Mouse (Mus musculus) stomach, embryonic 16.5 days (tissue): ENCODE measurements around the gene Kat6b. TPM values are rescaled to one million over a fixed set of nuclear protein-coding genes. Genes with fewer than 3 reads are reported as not detected.

Source experiments
- ATAC-seq: fragments of 200-750 bp; cut with Nextera tagmentation; 2 replicates; pipeline ENCODE4 v1.8.0; 2017; ENCODE audit warnings: moderate number of reproducible peaks, moderate TSS enrichment; ENCODE audit not compliant: insufficient read depth, low FRiP score
- H3K27ac ChIP-seq: fragments of 300-500 bp; sonication (generic); 2 replicates; pipeline ENCODE4 v1.5.1; 2014; ENCODE audit warnings: low read length
- H3K27me3 ChIP-seq: fragments of 300-500 bp; sonication (generic); 2 replicates; pipeline ENCODE4 v1.6.1; 2014; ENCODE audit warnings: low read length, control low read depth, mixed read lengths; ENCODE audit not compliant: control insufficient read depth, insufficient read depth
- H3K36me3 ChIP-seq: fragments of 300-500 bp; sonication (generic); 2 replicates; pipeline ENCODE4 v1.6.1; 2014; ENCODE audit warnings: low read length; ENCODE audit not compliant: control insufficient read depth, insufficient read depth
- H3K4me1 ChIP-seq: fragments of 300-500 bp; sonication (generic); 2 replicates; pipeline ENCODE4 v1.6.1; 2014; ENCODE audit warnings: low read length, control low read depth, mixed read lengths; ENCODE audit not compliant: control insufficient read depth, insufficient read depth
- H3K4me2 ChIP-seq: fragments of 300-500 bp; sonication (generic); 2 replicates; pipeline ENCODE4 v1.6.1; 2014; ENCODE audit warnings: low read depth, low read length, mixed read lengths
- H3K4me3 ChIP-seq: fragments of 300-500 bp; sonication (generic); replicated peaks from 2 replicates; pipeline ENCODE4 v1.5.1; 2014; ENCODE audit warnings: mild to moderate bottlenecking, low read length
- H3K9ac ChIP-seq: fragments of 300-500 bp; sonication (generic); 2 replicates; pipeline ENCODE4 v1.6.1; 2014; ENCODE audit warnings: low read length
- H3K9me3 ChIP-seq: fragments of 300-500 bp; sonication (generic); replicated peaks from 2 replicates; pipeline ENCODE4 v1.6.1; 2016; ENCODE audit warnings: low read length, control low read depth; ENCODE audit not compliant: control insufficient read depth
- WGBS: fragments of 180-500 bp; shearing (Covaris S2); extraction: QIAGEN DNeasy Blood & Tissue Kit; methylation state at CpG from one replicate; pipeline ENCODE4 v1.1.7; 2014; 5-methylcytosine and 5-hydroxymethylcytosine counted together
- polyA plus RNA-seq: library from polyadenylated mRNA; unstranded; fragments of >200 nt; fragmentation: Nextera tagmentation; extraction: Ambion mirVana; gene quantifications from 2 replicates; pipeline ENCODE4 v1.2.1, GENCODE M21; 2015

Kat6b gene
- 12.5 TPM in 2 replicates for polyA plus RNA-seq

DNA sequence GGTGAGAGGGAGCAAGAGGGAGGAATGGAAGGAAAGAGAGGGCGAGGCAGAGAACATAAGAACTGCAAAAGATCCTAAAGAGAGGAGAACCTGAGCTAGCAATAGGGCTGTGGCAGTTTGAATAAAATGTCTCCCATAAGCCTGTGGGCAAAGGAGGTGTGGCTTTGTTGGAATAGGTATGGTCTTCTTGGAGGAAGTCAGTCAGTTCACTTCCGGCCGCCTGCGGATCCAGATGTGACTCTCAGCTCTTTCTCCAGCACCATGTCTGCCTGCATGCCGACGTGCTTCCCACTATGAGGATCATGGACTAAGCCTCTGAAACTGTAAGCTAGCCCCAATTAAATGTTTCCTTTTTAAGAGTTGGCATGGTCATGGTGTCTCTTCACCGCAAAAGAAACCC lies at the start of gene Kat6b:
Gene Kat6b, plus strand, starts transcription at position 204 of the 400 bp plus-strand sequence.
- 91% methylated on average over 7 of the region's 7 CpGs for WGBS
- Histone ChIP-seq H3K9ac (no peak within 1 kb of the TSS), H3K27me3 (no peaks in the 10 kb centered on the region), H3K4me2 (no peak within 1 kb of the TSS), H3K4me1 (no peaks in the 10 kb centered on the region), H3K9me3 (no peaks in the 10 kb centered on the region), H3K4me3 (no peak within 1 kb of the TSS), H3K27ac (no peak within 1 kb of the TSS), H3K36me3 (no peaks in the 10 kb centered on the region)
- no peak for ATAC-seq

DNA sequence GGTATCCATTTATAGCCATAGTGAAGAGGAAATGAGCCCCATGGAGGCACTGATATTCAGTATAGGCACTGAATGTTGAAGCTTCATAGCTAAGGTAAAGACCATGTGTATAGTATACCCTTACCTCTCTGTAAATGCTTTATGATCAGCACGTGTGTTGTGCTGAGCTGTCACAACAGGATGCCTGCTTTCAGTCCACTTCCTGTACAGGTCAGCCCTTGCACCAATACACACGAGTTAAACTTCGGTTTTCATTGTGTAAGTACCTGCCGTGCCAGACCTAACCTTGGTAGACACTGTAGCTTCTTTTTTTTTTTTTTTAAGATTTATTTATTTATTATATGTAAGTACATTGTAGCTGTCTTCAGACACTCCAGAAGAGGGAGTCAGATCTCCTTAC lies 47.8 kb upstream of the Kat6b start:
- Histone ChIP-seq H3K4me2 (no peak overlapping the region), H3K9ac (no peak overlapping the region), H3K9me3 (no peaks in the 10 kb centered on the region), H3K27ac (no peak overlapping the region), H3K36me3 (no peaks in the 10 kb centered on the region), H3K4me3 (no peak overlapping the region), H3K27me3 (no peaks in the 10 kb centered on the region), H3K4me1 (peaks cover 4% of the 10 kb centered on the region; the same call in 1 of the 2 replicates)
- no peak for ATAC-seq
- WGBS, result 77% methylated on average over 4 of the region's 4 CpGs

DNA sequence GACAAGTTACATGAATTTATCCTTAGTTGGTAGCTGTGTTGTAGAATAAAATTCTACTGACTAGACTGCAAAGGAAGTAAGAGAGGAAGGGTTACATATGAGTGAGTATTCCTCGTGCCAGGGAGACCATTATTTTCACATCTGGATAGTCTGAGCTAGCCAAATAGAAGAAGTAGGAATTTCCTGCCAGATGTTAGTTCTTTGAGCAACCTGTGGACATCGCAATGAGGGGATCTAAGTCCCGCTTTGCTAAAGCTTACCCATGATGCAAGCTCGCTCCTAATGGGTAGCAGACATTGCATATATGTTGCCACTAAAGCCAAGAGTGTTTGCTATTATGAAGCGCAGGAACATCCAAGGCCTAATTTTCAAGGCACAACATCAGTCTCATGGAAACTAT lies 47.2 kb upstream of the Kat6b start:
- no peak overlapping the region for H3K9ac ChIP-seq
- H3K27ac ChIP-seq, result no peak overlapping the region
- no peaks in the 10 kb centered on the region for H3K9me3 ChIP-seq
- H3K4me2 ChIP-seq, result no peak overlapping the region
- peaks cover 4% of the 10 kb centered on the region; the same call in 1 of the 2 replicates for H3K4me1 ChIP-seq
- no peak overlapping the region for H3K4me3 ChIP-seq
- no peaks in the 10 kb centered on the region for H3K27me3 ChIP-seq
- WGBS, result 63% methylated on average over 5 of the region's 5 CpGs
- no peak for ATAC-seq
- H3K36me3 ChIP-seq, result no peaks in the 10 kb centered on the region

- ATAC-seq, result no peak
- H3K4me1 ChIP-seq, result peaks cover 8% of the 10 kb centered on the region
- no peaks in the 10 kb centered on the region for H3K9me3 ChIP-seq
- H3K27ac ChIP-seq, result no peak overlapping the region
- H3K9ac ChIP-seq, result no peak overlapping the region
- no peak overlapping the region for H3K4me3 ChIP-seq
- no peaks in the 10 kb centered on the region for H3K36me3 ChIP-seq
- no peak overlapping the region for H3K4me2 ChIP-seq
- 39% methylated on average over 9 of the region's 9 CpGs for WGBS
- no peaks in the 10 kb centered on the region for H3K27me3 ChIP-seq
These were observed 46.5 kb upstream of the Kat6b start for GRCm38 (mm10) chr14:21434686-21435085.

GRCm38 (mm10) chr14:21439785-21440184 lies 41.4 kb upstream of the Kat6b start:
- peak; percentile 44; the same call in 1 of the 2 replicates for ATAC-seq

GRCm38 (mm10) chr14:21440526-21440925 lies 40.7 kb upstream of the Kat6b start:
- peaks cover 15% of the 10 kb centered on the region for H3K4me1 ChIP-seq
- no peak for ATAC-seq
- H3K9me3 ChIP-seq, result no peaks in the 10 kb centered on the region
- WGBS, result 90% methylated on average over 2 of the region's 2 CpGs
- H3K4me3 ChIP-seq, result no peak overlapping the region
- H3K4me2 ChIP-seq, result no peak overlapping the region
- H3K27ac ChIP-seq, result no peak overlapping the region
- H3K36me3 ChIP-seq, result no peaks in the 10 kb centered on the region
- no peaks in the 10 kb centered on the region for H3K27me3 ChIP-seq
- no peak overlapping the region for H3K9ac ChIP-seq

More at GRCm38 (mm10) chr14:21439785-21440184, 41.4 kb upstream of the Kat6b start:
- no peak overlapping the region for H3K9ac ChIP-seq
- WGBS, result 20% methylated on average over 4 of the region's 4 CpGs
- no peaks in the 10 kb centered on the region for H3K36me3 ChIP-seq
- no peaks in the 10 kb centered on the region for H3K9me3 ChIP-seq
- H3K27me3 ChIP-seq, result no peaks in the 10 kb centered on the region
- H3K4me3 ChIP-seq, result no peak overlapping the region
- peaks cover 16% of the 10 kb centered on the region for H3K4me1 ChIP-seq
- H3K4me2 ChIP-seq, result no peak overlapping the region
- H3K27ac ChIP-seq, result no peak overlapping the region

DNA sequence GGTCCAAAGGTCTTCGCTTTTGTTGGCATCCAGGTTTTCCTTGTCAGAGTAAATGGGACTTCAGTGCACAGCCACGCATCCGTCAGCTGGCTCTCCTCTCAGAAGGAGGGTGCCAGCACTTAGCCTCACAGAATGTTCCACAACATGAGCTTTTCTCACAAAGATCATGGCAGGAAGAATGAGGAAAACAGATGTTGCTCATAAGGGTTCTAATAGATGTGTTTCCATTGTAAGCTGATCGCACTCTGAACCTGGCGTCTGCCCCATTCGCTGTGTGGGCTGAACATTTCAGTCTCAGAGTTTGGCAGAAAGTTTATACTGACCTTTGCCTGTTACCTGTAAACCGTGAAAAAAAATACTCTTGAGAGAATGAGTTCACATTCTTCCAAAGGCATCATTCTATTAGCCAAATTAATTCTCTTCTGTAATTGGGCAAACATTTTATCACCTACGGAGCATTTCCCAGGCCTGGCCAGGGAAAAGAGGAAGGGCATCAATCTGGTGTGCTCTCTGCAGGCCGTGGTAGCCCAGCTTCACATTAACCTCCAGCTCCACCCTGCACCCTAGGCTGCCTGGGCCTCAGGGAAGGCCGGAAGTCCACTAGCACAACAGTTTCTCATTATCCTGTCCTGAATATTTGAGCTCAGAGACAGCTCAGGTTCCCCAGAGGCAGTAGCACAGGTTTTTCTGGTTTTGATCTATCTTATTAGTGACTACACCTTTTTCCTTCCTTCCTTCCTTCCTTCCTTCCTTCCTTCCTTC lies 39.3 kb upstream of the Kat6b start:
- Histone ChIP-seq H3K4me2 (no peak overlapping the region), H3K27me3 (no peaks in the 10 kb centered on the region), H3K36me3 (no peaks in the 10 kb centered on the region), H3K4me1 (peaks cover 15% of the 10 kb centered on the region), H3K9me3 (no peaks in the 10 kb centered on the region), H3K27ac (peak overlapping the region; percentile 43; the same call in 1 of the 2 replicates), H3K9ac (no peak overlapping the region), H3K4me3 (no peak overlapping the region)
- 49% methylated on average over 10 of the region's 10 CpGs for WGBS
- 0 out of 2 replicates have a peak, but pooled peaks have one; percentile 25 for ATAC-seq

DNA sequence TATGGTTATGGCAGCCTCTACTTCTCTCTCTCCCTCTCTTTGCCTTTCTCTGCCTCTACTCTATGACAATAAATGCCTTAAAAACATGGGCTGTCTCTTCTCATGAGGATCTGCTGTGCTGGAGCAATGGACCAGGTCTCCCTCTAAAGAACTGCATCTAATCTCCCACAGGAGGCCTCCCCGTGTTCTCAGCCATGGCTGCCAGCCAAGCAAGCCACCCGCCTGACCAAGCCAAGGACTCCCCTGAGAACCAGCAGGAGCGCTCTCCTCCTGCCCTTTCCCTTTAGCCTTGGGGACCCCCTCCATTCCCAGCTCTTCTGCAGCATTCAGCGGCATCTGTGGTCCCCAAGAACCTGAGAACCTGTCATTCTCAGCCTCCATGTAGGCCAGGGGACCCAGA lies 28.7 kb upstream of the Kat6b start:
- H3K9ac ChIP-seq, result no peak overlapping the region
- no peak overlapping the region for H3K27ac ChIP-seq
- no peaks in the 10 kb centered on the region for H3K9me3 ChIP-seq
- no peak for ATAC-seq
- H3K36me3 ChIP-seq, result no peaks in the 10 kb centered on the region
- H3K27me3 ChIP-seq, result no peaks in the 10 kb centered on the region
- H3K4me2 ChIP-seq, result no peak overlapping the region
- no peaks in the 10 kb centered on the region for H3K4me1 ChIP-seq
- H3K4me3 ChIP-seq, result no peak overlapping the region
- 72% methylated on average over 4 of the region's 4 CpGs for WGBS

- no peak for ATAC-seq
- no peaks in the 10 kb centered on the region for H3K27me3 ChIP-seq
- no peak overlapping the region for H3K4me2 ChIP-seq
- 60% methylated on average over 2 of the region's 2 CpGs for WGBS
- no peaks in the 10 kb centered on the region for H3K36me3 ChIP-seq
- H3K9me3 ChIP-seq, result no peaks in the 10 kb centered on the region
- H3K9ac ChIP-seq, result no peak overlapping the region
- H3K27ac ChIP-seq, result no peak overlapping the region
- no peaks in the 10 kb centered on the region for H3K4me1 ChIP-seq
- H3K4me3 ChIP-seq, result no peak overlapping the region
These were observed 27.3 kb upstream of the Kat6b start for GRCm38 (mm10) chr14:21453896-21454295.
